In genomic region chr16:84696178-84696577, GRCm38 (mm10) we compare ENCODE assay signal across 21 mouse cellular contexts. TPM values are rescaled to one million over a fixed set of nuclear protein-coding genes. Genes with fewer than 3 reads are reported as not detected.
DNase-seq lines count a peak whose midpoint lies in the region; ATAC-seq and TF ChIP-seq lines count a peak whose summit lies in the region.
"Had no signal": no experiment of that assay in that cellular context is flagged by ENCODE, and none has a peak within 500 bp of the region (broad histone marks: within the 10 kb centered on the region; RNA-seq: fewer than 3 reads in every experiment).

No protein-coding gene starts in this region.

- no peak overlapping the region for H3K27ac ChIP-seq in heart, postnatal 0 days (ENCODE audit: low read depth)
- no peak overlapping the region for H3K27ac ChIP-seq in limb, embryonic 12.5 days
- H3K27ac ChIP-seq in limb, embryonic 10.5 days = no peak overlapping the region
- H3K27ac ChIP-seq in limb, embryonic 15.5 days = no peak overlapping the region
- H3K27ac ChIP-seq in stomach, embryonic 14.5 days (ENCODE audit: low read length) = no peak overlapping the region
- H3K27ac ChIP-seq: gastrocnemius, adult 2 months; hindbrain, embryonic 10.5 days; liver, embryonic 14.5 days; lung, embryonic 15.5 days; neural tube, embryonic 12.5 days had no signal

- no peak overlapping the region for H3K4me2 ChIP-seq in heart, postnatal 0 days (ENCODE audit: low read depth, low read length)
- H3K4me2 ChIP-seq in limb, embryonic 12.5 days = no peak overlapping the region
- no peak overlapping the region for H3K4me2 ChIP-seq in limb, embryonic 15.5 days
- H3K4me2 ChIP-seq in stomach, embryonic 14.5 days (replicated peaks; ENCODE audit: low read depth, low read length) = no peak overlapping the region
- H3K4me2 ChIP-seq: lung, embryonic 15.5 days; neural tube, embryonic 12.5 days had no signal

- H3K4me3 ChIP-seq in heart, postnatal 0 days (ENCODE audit: low read depth, low read length) = no peak overlapping the region
- H3K4me3 ChIP-seq in limb, embryonic 12.5 days (replicated peaks) = no peak overlapping the region
- H3K4me3 ChIP-seq in limb, embryonic 10.5 days = no peak overlapping the region
- H3K4me3 ChIP-seq in limb, embryonic 15.5 days = no peak overlapping the region
- H3K4me3 ChIP-seq in stomach, embryonic 14.5 days (ENCODE audit: low read depth, low read length) = no peak overlapping the region
- H3K4me3 ChIP-seq: gastrocnemius, adult 2 months; hindbrain, embryonic 10.5 days; lung, embryonic 15.5 days; neural tube, embryonic 12.5 days had no signal

- H3K9me3 ChIP-seq in heart, postnatal 0 days (replicated peaks; ENCODE audit: control insufficient read depth, low read length) = no peaks in the 10 kb centered on the region
- no peaks in the 10 kb centered on the region for H3K9me3 ChIP-seq in limb, embryonic 12.5 days
- no peaks in the 10 kb centered on the region for H3K9me3 ChIP-seq in limb, embryonic 10.5 days (replicated peaks)
- H3K9me3 ChIP-seq in limb, embryonic 15.5 days = no peaks in the 10 kb centered on the region
- H3K9me3 ChIP-seq in stomach, embryonic 14.5 days (ENCODE audit: control insufficient read depth, low read depth, low read length) = no peaks in the 10 kb centered on the region
- H3K9me3 ChIP-seq: hindbrain, embryonic 10.5 days; lung, embryonic 15.5 days; neural tube, embryonic 12.5 days had no signal

- 74% methylated on average over 11 of the region's 11 CpGs for WGBS in heart, postnatal 0 days
- 79% methylated on average over 11 of the region's 11 CpGs for WGBS in limb, embryonic 12.5 days
- 84% methylated on average over 11 of the region's 11 CpGs for WGBS in limb, embryonic 10.5 days
- 82% methylated on average over 11 of the region's 11 CpGs for WGBS in limb, embryonic 15.5 days
- 82% methylated on average over 11 of the region's 11 CpGs for WGBS in stomach, embryonic 14.5 days

- TF ChIP-seq EP300 in heart, postnatal 0 days (IDR thresholded peaks at IDR 0.05; ENCODE audit: low read depth) = no peak

- no peak for DNase-seq in heart, postnatal 0 days (ENCODE audit: low spot score)
- DNase-seq in heart, adult 9 months (ENCODE audit: low spot score in 2 of 2) = no peak
- no peak for DNase-seq in limb, embryonic 10.5 days (ENCODE audit: low spot score)
- DNase-seq in adrenal gland, postnatal 10 days = no peak
- DNase-seq: adrenal gland, adult 2 months; cerebellum, adult 18-20 months; cerebellum, postnatal 14 days; gastrocnemius, adult 2 months; kidney, adult 18-20 months; kidney, postnatal 4 days; lung, postnatal 4 days; right cerebral cortex, postnatal 14 days; thymus, postnatal 14 days had no signal

- H3K36me3 ChIP-seq in heart, postnatal 0 days (replicated peaks; ENCODE audit: control insufficient read depth, insufficient read depth, low read length) = no peaks in the 10 kb centered on the region
- H3K36me3 ChIP-seq in limb, embryonic 12.5 days = no peaks in the 10 kb centered on the region
- no peaks in the 10 kb centered on the region for H3K36me3 ChIP-seq in limb, embryonic 10.5 days
- H3K36me3 ChIP-seq in limb, embryonic 15.5 days = no peaks in the 10 kb centered on the region
- H3K36me3 ChIP-seq in stomach, embryonic 14.5 days (ENCODE audit: control insufficient read depth, insufficient read depth, low read length) = no peaks in the 10 kb centered on the region
- H3K36me3 ChIP-seq: hindbrain, embryonic 10.5 days; lung, embryonic 15.5 days; neural tube, embryonic 12.5 days had no signal

- no peak for TF ChIP-seq CTCF in heart, postnatal 0 days (IDR thresholded peaks at IDR 0.05; ENCODE audit: low read depth)

- peak; percentile 11; the same call in 1 of the 2 replicates for ATAC-seq in heart, postnatal 0 days (ENCODE audit: insufficient read depth, low read depth)
- ATAC-seq in limb, embryonic 12.5 days (ENCODE audit: insufficient number of reproducible peaks, insufficient read depth, low FRiP score, low TSS enrichment, low read depth) = 0 out of 2 replicates have a peak, but pooled peaks have one; percentile 42
- ATAC-seq in limb, embryonic 15.5 days (ENCODE audit: insufficient number of reproducible peaks, low FRiP score, low TSS enrichment, low read depth) = peak; percentile 65; the same call in 1 of the 2 replicates
- peak; percentile 14; the same call in 1 of the 2 replicates for ATAC-seq in stomach, embryonic 14.5 days (ENCODE audit: insufficient number of reproducible peaks, insufficient read depth, low FRiP score, low read depth)
- ATAC-seq: inflammation-experienced regulatory T-cells, adult 6 months had no signal

- no peaks in the 10 kb centered on the region for H3K27me3 ChIP-seq in heart, postnatal 0 days (ENCODE audit: control insufficient read depth, insufficient read depth, low read length)
- H3K27me3 ChIP-seq in limb, embryonic 12.5 days = no peaks in the 10 kb centered on the region
- H3K27me3 ChIP-seq in limb, embryonic 10.5 days (ENCODE audit: low read depth, poor library complexity, severe bottlenecking) = no peaks in the 10 kb centered on the region
- no peaks in the 10 kb centered on the region for H3K27me3 ChIP-seq in limb, embryonic 15.5 days
- no peaks in the 10 kb centered on the region for H3K27me3 ChIP-seq in stomach, embryonic 14.5 days (ENCODE audit: control insufficient read depth, insufficient read depth, low read length)
- H3K27me3 ChIP-seq: lung, embryonic 15.5 days; neural tube, embryonic 12.5 days had no signal

- no peaks in the 10 kb centered on the region for H3K4me1 ChIP-seq in heart, postnatal 0 days (ENCODE audit: control insufficient read depth, insufficient read depth)
- no peaks in the 10 kb centered on the region for H3K4me1 ChIP-seq in limb, embryonic 12.5 days (replicated peaks)
- H3K4me1 ChIP-seq in limb, embryonic 10.5 days = no peaks in the 10 kb centered on the region
- H3K4me1 ChIP-seq in limb, embryonic 15.5 days = no peaks in the 10 kb centered on the region
- no peaks in the 10 kb centered on the region for H3K4me1 ChIP-seq in stomach, embryonic 14.5 days (ENCODE audit: control insufficient read depth, insufficient read depth, low read length)
- H3K4me1 ChIP-seq: hindbrain, embryonic 10.5 days; lung, embryonic 15.5 days; neural tube, embryonic 12.5 days had no signal

- H3K9ac ChIP-seq in heart, postnatal 0 days (replicated peaks; ENCODE audit: low read depth, low read length) = no peak overlapping the region
- H3K9ac ChIP-seq in limb, embryonic 12.5 days (replicated peaks) = no peak overlapping the region
- H3K9ac ChIP-seq in limb, embryonic 15.5 days = no peak overlapping the region
- H3K9ac ChIP-seq in stomach, embryonic 14.5 days (replicated peaks; ENCODE audit: low read depth, low read length) = no peak overlapping the region
- H3K9ac ChIP-seq: liver, embryonic 14.5 days; lung, embryonic 15.5 days; neural tube, embryonic 12.5 days had no signal

RNA-seq across cellular contexts. Expression of gene Mrpl39, which starts 39.4 kb away (rescaled TPM):
- total RNA-seq in heart, postnatal 0 days (2014; rRNA removed; ENCODE audit: low replicate concordance) = 24.8 and 43.2 TPM in 2 replicates
- 48.9 and 50.6 TPM in 2 replicates for polyA plus RNA-seq in heart, postnatal 0 days (2015; fragmentation: Nextera tagmentation; extraction: Ambion mirVana)
- 45.2 and 46.2 TPM in 2 replicates for polyA plus RNA-seq in limb, embryonic 12.5 days (2016; fragmentation: Nextera tagmentation; extraction: Ambion mirVana)
- polyA plus RNA-seq in limb, embryonic 10.5 days (2016; fragmentation: Nextera tagmentation; extraction: Ambion mirVana) = 52.5 and 55.3 TPM in 2 replicates
- 39.2 and 40.3 TPM in 2 replicates for polyA plus RNA-seq in limb, embryonic 15.5 days (2015; fragmentation: Nextera tagmentation; extraction: Ambion mirVana)
- 45.9 and 47.4 TPM in 2 replicates for polyA plus RNA-seq in stomach, embryonic 14.5 days (2014; fragmentation: Nextera tagmentation; extraction: Ambion mirVana)
- 10 to 100 TPM; 48.7 to 51.8 TPM for total RNA-seq in adrenal gland, postnatal 10 days (2021)

Comparison
In these comparisons a context has a peak if more than half of its experiments do, and no peak if none do; other contexts are left out.
1. ATAC-seq: peak in every context shown above with its lines; median percentile 65 in limb, embryonic 15.5 days; 42 in limb, embryonic 12.5 days; 14 in stomach, embryonic 14.5 days; 11 in heart, postnatal 0 days.